Mouse (Mus musculus) liver, adult (tissue): ENCODE measurements around the gene Cdh13.

Experiments
- GATA4 ChIP-seq: IDR thresholded peaks from 2 replicates; pipeline ENCODE4 v1.6.1; 2014; ENCODE audit warnings: mild to moderate bottlenecking, low read length; ENCODE audit not compliant: insufficient replicate concordance

The Cdh13 gene

GRCm38 (mm10) chr8:118754119-118754518, 470.6 kb downstream of the Cdh13 start:
- TF ChIP-seq GATA4 = no peak

DNA sequence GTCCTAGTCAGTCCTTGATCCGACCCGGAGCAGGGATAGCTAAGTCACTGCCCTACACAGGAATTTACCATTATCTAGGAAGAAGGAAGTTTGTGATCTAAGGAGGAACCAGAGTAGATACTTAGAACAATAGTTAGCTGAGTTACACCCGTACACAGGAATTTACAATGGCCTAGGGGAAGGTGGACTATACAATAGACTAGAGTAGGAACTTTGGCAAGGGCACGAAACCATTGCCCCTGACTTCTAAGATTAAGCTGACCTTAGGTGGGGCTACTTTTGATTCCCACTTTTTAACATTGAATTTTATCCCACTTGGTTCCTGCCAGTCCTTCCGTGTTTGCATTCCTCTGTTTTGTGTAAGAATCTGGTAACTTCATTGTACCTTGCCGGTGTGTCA, 494.0 kb downstream of the Cdh13 start:
- peak; percentile 98 for TF ChIP-seq GATA4

DNA sequence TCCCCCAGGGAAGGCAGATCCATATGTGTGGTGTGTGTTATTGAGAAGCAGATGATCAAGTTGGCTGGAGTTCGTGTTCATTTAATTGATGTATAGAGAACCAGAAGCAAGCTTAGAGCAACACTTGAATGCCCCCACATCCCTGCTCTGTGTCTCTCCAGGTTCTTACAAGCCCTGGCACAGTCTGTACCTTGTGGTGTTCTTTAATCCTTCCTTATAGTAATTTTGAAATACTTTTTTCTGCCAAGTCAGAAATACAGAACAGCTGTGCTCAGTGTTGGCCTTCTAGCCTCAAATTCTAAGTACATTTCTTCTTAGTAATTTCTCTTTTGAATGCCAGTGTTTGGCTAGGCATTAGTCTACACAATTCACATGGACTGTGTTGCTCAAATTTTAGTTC, 494.8 kb downstream of the Cdh13 start:
- no peak for TF ChIP-seq GATA4

DNA sequence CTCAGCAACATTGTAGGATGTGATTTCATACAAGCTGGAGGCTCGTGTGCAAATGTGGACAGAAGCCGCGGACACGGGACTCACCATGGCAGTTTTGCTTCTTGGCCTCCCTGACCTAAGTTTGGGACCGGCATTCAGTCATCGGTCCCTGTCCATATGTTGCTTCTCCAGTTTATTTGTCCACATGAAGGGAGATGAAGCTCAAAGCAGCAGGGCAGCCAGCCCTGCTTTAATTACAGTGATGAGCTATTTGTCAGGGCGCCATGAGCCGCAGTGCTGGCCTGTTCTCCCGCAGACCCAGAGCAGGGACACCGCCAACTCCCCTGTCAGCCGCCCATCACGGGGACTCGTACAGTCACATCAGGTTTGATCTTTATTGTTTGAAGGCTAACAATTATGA, 502.1 kb downstream of the Cdh13 start:
- no peak for TF ChIP-seq GATA4

- TF ChIP-seq GATA4 = no peak
Observed at GRCm38 (mm10) chr8:118789649-118790048, 506.1 kb downstream of the Cdh13 start.

GRCm38 (mm10) chr8:118794886-118795285, 511.4 kb downstream of the Cdh13 start:
- no peak for TF ChIP-seq GATA4

DNA sequence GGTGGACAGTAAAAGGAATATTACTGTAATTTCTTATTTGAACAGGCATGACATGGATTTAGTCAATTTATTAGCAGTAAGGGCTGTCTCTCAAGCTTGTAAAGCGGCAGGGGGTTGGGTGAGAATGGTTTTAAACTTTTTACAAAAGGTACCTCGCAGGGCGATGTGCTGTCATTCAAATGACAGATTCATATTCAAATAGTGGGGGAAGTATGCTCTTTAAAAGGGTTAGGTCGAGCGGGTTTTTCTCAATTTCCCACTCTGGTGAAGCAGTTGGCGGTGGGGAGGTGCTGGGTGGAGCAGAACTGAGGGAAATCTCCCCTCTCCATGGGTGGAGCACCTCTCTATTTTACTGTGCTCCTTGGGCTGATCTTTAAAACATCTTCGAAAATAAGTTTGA, 513.0 kb downstream of the Cdh13 start:
- no peak for TF ChIP-seq GATA4

GRCm38 (mm10) chr8:118797127-118797526, 513.6 kb downstream of the Cdh13 start:
- no peak for TF ChIP-seq GATA4

- TF ChIP-seq GATA4 = no peak
Observed at GRCm38 (mm10) chr8:118803168-118803567, 519.6 kb downstream of the Cdh13 start.

DNA sequence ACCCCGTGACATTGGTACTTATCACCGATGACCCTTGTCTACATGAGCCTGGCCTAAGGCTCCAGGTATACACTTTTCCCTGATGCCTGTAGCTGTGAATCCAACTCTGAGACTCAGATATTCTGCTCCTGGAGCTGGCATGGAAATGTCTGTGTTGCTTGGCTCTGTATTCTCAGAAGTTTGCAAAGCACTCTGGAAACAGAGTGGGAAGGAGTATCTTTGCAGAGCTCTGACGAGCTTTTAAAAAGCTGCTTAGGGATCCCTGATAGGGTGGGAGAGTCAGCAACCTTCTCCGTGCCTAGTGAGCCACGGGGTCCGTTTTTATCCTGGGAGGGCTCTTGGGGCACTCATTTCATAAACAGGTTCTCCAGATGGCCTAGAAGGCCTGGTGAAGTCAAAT, 526.1 kb downstream of the Cdh13 start:
- no peak for TF ChIP-seq GATA4

- TF ChIP-seq GATA4 = no peak
Observed at GRCm38 (mm10) chr8:118815055-118815454, 531.5 kb downstream of the Cdh13 start.

GRCm38 (mm10) chr8:118826761-118827160, 543.2 kb downstream of the Cdh13 start:
- no peak for TF ChIP-seq GATA4

- TF ChIP-seq GATA4 = no peak
Observed at GRCm38 (mm10) chr8:118827726-118828125, 544.2 kb downstream of the Cdh13 start.

GRCm38 (mm10) chr8:118830291-118830690, 546.8 kb downstream of the Cdh13 start:
- TF ChIP-seq GATA4 = no peak

DNA sequence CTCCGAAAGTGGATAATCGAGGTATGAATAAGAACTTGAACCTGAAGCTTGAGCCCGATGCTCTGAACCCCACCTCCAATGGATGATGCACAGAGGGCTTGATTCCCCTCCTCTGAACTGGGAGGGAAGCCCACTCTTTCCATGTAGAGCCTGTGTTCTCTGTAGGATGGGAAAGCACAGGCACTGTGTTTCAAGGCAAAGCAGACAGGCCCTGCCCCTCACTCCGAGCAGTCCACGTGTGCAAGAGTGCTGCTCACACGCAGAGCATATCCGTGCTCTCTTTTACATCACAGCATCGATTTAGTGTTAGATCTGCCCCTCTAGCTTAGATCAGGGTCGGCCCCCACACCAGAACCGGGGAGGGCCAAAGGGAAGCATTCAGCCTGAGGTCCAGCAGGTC, 547.5 kb downstream of the Cdh13 start:
- TF ChIP-seq GATA4 = no peak

GRCm38 (mm10) chr8:118838801-118839200, 555.3 kb downstream of the Cdh13 start:
- TF ChIP-seq GATA4 = no peak

GRCm38 (mm10) chr8:118845690-118846089, 562.2 kb downstream of the Cdh13 start:
- TF ChIP-seq GATA4 = no peak

DNA sequence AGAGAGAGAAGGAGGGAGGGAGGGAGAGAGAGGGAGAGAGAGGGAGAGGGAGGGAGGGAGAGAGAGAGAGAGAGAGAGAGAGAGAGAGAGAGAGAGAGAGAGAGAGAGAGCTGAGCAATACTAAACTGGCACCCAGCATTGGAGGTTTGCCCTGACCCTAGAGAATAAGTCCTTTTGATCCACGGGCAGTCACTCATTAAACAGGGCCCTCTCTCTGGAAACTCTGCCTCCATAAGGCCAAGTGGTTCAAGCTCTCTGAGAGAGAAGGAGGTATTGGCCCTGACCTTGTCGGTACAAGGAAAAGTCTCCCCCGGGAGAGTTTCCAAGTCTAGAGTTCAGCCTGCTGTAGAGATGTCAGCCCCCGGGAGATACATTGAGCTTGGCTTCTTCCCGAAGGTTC, 564.5 kb downstream of the Cdh13 start:
- no peak for TF ChIP-seq GATA4
